Mouse (Mus musculus) ES-Bruce4 (cell line): ENCODE results near the gene Madcam1. TPM values are rescaled to one million over a fixed set of nuclear protein-coding genes. Genes with fewer than 3 reads are reported as not detected.

Experiments
- H3K27ac ChIP-seq: 2 replicates; pipeline ENCODE4 v1.5.1; 2012; ENCODE audit warnings: low read length, inconsistent platforms; ENCODE audit not compliant: insufficient read depth
- H3K27me3 ChIP-seq: 2 replicates; pipeline ENCODE4 v1.6.1; 2012; ENCODE audit warnings: mild to moderate bottlenecking, low read length, inconsistent platforms; ENCODE audit not compliant: control insufficient read depth, poor library complexity, insufficient read depth, severe bottlenecking
- H3K36me3 ChIP-seq: 2 replicates; pipeline ENCODE4 v1.6.1; 2012; ENCODE audit warnings: inconsistent platforms, mild to moderate bottlenecking, low read length, moderate library complexity; ENCODE audit not compliant: control insufficient read depth, poor library complexity, insufficient read depth, severe bottlenecking
- H3K4me1 ChIP-seq: one replicate; pipeline ENCODE4 v1.8.1; 2011; ENCODE audit warnings: low read length; ENCODE audit not compliant: control insufficient read depth, insufficient read depth
- H3K4me3 ChIP-seq: 2 replicates; pipeline ENCODE4 v1.5.1; 2011; ENCODE audit warnings: low read depth, mild to moderate bottlenecking, low read length
- H3K9ac ChIP-seq: 2 replicates; pipeline ENCODE4 v1.6.1; 2012; ENCODE audit warnings: low read depth, mild to moderate bottlenecking, inconsistent platforms; ENCODE audit not compliant: poor library complexity, severe bottlenecking
- H3K9me3 ChIP-seq: replicated peaks from 2 replicates; pipeline ENCODE4 v1.6.1; 2012; ENCODE audit warnings: mild to moderate bottlenecking, low read length, inconsistent platforms; ENCODE audit not compliant: control insufficient read depth, poor library complexity, insufficient read depth, severe bottlenecking
- CTCF ChIP-seq: IDR thresholded peaks from one replicate; pipeline ENCODE4 v1.8.1; 2011; ENCODE audit warnings: low read depth, low read length
- EP300 ChIP-seq: IDR thresholded peaks from 2 replicates; pipeline ENCODE4 v1.6.1; 2011; ENCODE audit warnings: low read depth, low read length; ENCODE audit not compliant: insufficient read depth
- POLR2A ChIP-seq: IDR thresholded peaks from one replicate; pipeline ENCODE4 v1.8.1; 2011; ENCODE audit warnings: low read length; ENCODE audit not compliant: insufficient read depth
- polyA plus RNA-seq: library from polyadenylated mRNA; stranded (reverse); fragments of >200 nt; gene quantifications from 2 replicates; pipeline ENCODE4 v1.2.4, GENCODE M21; 2011; ENCODE audit warnings: low read depth; ENCODE audit not compliant: missing spikeins, insufficient read depth, insufficient read length

Gene Madcam1
- polyA plus RNA-seq, 1 experiment = 2.6 TPM

DNA sequence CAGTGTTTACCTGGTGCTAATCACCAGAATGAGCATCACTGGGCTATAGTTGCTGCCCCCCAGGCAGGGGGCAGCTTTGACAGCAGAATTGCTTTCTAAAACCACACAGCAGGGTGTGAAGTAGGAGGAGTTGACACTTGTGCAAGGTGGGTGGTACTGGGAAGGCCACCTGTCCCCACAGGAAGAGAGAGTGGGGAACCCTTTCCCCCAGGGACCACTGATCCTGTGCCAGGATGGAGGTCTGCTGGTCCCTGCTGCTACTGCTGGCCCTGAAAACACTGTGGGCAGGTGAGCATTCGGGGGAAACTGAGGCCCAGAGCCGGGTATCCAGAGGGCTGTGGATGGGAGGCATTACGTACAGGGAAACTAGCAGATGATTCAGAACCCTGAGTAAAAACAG, 24.8 kb downstream of the Madcam1 start:
- H3K27me3 ChIP-seq = no peaks in the 10 kb centered on the region
- no peak overlapping the region for H3K27ac ChIP-seq
- peaks cover 1% of the 10 kb centered on the region for H3K4me1 ChIP-seq
- H3K36me3 ChIP-seq = peaks cover 38% of the 10 kb centered on the region
- no peaks in the 10 kb centered on the region for H3K9me3 ChIP-seq
- TF ChIP-seq CTCF = no peak
- no peak for TF ChIP-seq POLR2A
- no peak for TF ChIP-seq EP300
- H3K4me3 ChIP-seq = no peak overlapping the region
- no peak overlapping the region for H3K9ac ChIP-seq

GRCm38 (mm10) chr10:79691986-79692548, 27.7 kb downstream of the Madcam1 start:
- Histone ChIP-seq H3K27me3 (no peaks in the 10 kb centered on the region), H3K27ac (no peak overlapping the region), H3K36me3 (peaks cover 13% of the 10 kb centered on the region), H3K4me3 (no peak overlapping the region), H3K9me3 (no peaks in the 10 kb centered on the region), H3K9ac (no peak overlapping the region), H3K4me1 (peaks cover 2% of the 10 kb centered on the region)
- no peak for TF ChIP-seq CTCF
- no peak for TF ChIP-seq EP300
- no peak for TF ChIP-seq POLR2A

DNA sequence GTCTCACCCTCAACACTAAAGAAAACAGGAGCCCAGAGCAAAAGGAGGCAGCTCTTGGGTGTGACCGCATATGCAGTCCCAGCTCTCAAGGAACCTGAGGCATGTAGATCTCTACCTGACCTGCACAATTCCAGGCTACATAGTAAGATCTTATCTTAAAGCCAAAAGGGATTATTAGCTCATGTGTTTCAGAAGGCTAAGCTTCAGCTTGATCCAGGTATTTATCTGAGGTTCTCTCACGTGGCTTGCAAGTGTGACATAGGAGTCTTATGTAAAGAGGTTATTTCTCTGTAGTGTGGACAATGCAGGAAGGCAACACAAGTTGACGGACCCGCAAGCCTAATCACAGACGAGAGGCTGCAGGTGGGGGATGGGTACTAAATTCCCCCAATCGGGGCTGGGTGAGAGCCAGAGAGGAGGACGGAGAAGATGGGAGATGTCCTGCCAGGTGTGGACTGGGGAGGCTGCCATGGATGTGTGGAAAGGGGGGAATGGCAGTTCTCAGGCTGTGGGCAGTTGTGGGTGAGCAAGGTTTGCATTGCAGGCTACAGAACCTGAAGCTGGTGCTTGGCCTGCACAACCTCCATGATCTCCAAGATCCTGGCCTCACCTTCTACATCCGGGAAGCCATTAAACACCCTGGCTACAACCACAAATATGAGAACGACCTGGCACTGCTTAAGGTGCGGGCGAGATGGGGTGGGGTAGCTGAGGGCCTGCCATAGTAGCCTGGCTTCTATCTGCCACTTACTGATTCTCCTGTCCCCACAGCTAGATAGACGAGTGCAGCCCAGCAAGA, 29.4 kb downstream of the Madcam1 start:
- Histone ChIP-seq H3K9me3 (no peaks in the 10 kb centered on the region), H3K9ac (no peak overlapping the region), H3K36me3 (no peaks in the 10 kb centered on the region; the same call in 1 of the 2 replicates), H3K27me3 (no peaks in the 10 kb centered on the region), H3K27ac (no peak overlapping the region), H3K4me3 (no peak overlapping the region), H3K4me1 (peaks cover 2% of the 10 kb centered on the region)
- TF ChIP-seq POLR2A = no peak
- no peak for TF ChIP-seq CTCF
- TF ChIP-seq EP300 = no peak

DNA sequence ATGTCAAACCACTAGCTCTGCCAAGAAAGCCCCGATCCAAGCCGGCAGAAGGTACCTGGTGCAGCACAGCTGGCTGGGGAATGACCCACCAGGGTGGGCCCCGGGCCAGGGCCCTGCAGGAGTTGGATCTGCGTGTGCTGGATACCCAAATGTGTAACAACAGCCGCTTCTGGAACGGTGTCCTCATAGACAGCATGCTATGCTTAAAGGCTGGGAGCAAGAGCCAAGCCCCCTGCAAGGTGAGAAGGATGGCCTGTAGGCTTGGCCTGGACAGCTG, 30.0 kb downstream of the Madcam1 start:
- Histone ChIP-seq H3K27ac (no peak overlapping the region), H3K9me3 (no peaks in the 10 kb centered on the region), H3K4me3 (no peak overlapping the region), H3K36me3 (no peaks in the 10 kb centered on the region), H3K9ac (no peak overlapping the region), H3K27me3 (no peaks in the 10 kb centered on the region), H3K4me1 (peaks cover 2% of the 10 kb centered on the region)
- no peak for TF ChIP-seq CTCF
- no peak for TF ChIP-seq POLR2A
- no peak for TF ChIP-seq EP300

GRCm38 (mm10) chr10:79695231-79696128, 31.1 kb downstream of the Madcam1 start:
- H3K27ac ChIP-seq = no peak overlapping the region
- peaks cover 2% of the 10 kb centered on the region for H3K4me1 ChIP-seq
- TF ChIP-seq POLR2A = no peak
- no peak for TF ChIP-seq EP300
- TF ChIP-seq CTCF = peak; percentile 94
- H3K9me3 ChIP-seq = no peaks in the 10 kb centered on the region
- H3K4me3 ChIP-seq = no peak overlapping the region
- H3K27me3 ChIP-seq = no peaks in the 10 kb centered on the region
- H3K9ac ChIP-seq = no peak overlapping the region
- H3K36me3 ChIP-seq = no peaks in the 10 kb centered on the region
